In genomic region chr12:50804391-50804790, GRCm38 (mm10) we compare ENCODE assay signal across 14 mouse cellular contexts.
"Had no signal": no experiment of that assay in that cellular context is flagged by ENCODE, and none has a peak within 500 bp of the region (broad histone marks: within the 10 kb centered on the region; RNA-seq: fewer than 3 reads in every experiment).

No protein-coding gene starts in this region.

- DNase-seq: kidney, postnatal 10 days; kidney, postnatal 4 days; lung, embryonic 14.5 days; lung, postnatal 10 days; lung, postnatal 4 days; midbrain, embryonic 14.5 days; thymus, postnatal 36 days had no signal

- ATAC-seq: liver, embryonic 12.5 days had no signal

- H3K27ac ChIP-seq: layer of hippocampus, adult 2 months; limb, embryonic 15.5 days; liver, embryonic 12.5 days; midbrain, embryonic 10.5 days; neural tube, embryonic 15.5 days; stomach, embryonic 15.5 days had no signal

- H3K9ac ChIP-seq: limb, embryonic 15.5 days; liver, embryonic 12.5 days; lung, embryonic 14.5 days; neural tube, embryonic 15.5 days; stomach, embryonic 15.5 days had no signal

- H3K4me2 ChIP-seq: limb, embryonic 15.5 days; liver, embryonic 12.5 days; lung, embryonic 14.5 days; neural tube, embryonic 15.5 days; stomach, embryonic 15.5 days had no signal

- H3K27me3 ChIP-seq: liver, embryonic 12.5 days; neural tube, embryonic 15.5 days; stomach, embryonic 15.5 days had no signal

- H3K4me1 ChIP-seq: limb, embryonic 15.5 days; liver, embryonic 12.5 days; midbrain, embryonic 10.5 days; neural tube, embryonic 15.5 days; stomach, embryonic 15.5 days had no signal

- H3K9me3 ChIP-seq: limb, embryonic 15.5 days; liver, embryonic 12.5 days; midbrain, embryonic 10.5 days; neural tube, embryonic 15.5 days; stomach, embryonic 15.5 days had no signal

- H3K4me3 ChIP-seq: layer of hippocampus, adult 2 months; limb, embryonic 15.5 days; liver, embryonic 12.5 days; midbrain, embryonic 10.5 days; myocyte; neural tube, embryonic 15.5 days; stomach, embryonic 15.5 days had no signal

- H3K36me3 ChIP-seq: limb, embryonic 15.5 days; liver, embryonic 12.5 days; midbrain, embryonic 10.5 days; neural tube, embryonic 15.5 days; stomach, embryonic 15.5 days had no signal
